Mouse (Mus musculus): Measurements from ENCODE around the gene Map3k11. TPM values are rescaled to one million over a fixed set of nuclear protein-coding genes. Genes with fewer than 3 reads are reported as not detected.
A peak's percentile ranks its signal among the peaks of the same experiment; 100 is the strongest.

Map3k11 gene
- polyA plus RNA-seq, 1 experiment: 72.2 TPM

DNA sequence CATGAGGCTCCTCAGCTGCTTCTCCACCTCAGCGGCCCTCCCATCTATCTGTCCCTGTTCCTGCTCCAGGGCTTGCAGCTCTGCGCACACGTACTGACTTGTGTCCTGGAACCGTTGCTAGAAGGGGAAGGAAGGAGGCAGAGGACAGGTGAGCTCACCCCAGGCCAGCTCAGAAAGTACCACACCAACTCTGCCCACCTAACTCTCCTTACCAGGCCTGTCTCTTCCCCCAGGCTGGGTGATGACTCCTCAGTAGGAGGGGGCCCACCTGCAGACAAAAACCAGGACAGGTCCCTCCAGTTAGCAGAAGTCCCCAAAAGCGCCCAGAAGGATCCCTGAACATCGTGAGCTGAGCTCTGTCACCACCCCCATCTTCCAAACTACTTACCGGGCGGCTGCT, 22.0 kb downstream of the Map3k11 start:
- H3K36me3 ChIP-seq (ENCODE audit: control insufficient read depth, insufficient read depth, low read length): no peaks in the 10 kb centered on the region
- peaks cover 3% of the 10 kb centered on the region; the same call in 1 of the 2 replicates for H3K4me1 ChIP-seq (ENCODE audit: control insufficient read depth, insufficient read depth, low read length)
- no peak for TF ChIP-seq POLR2A (IDR thresholded peaks at IDR 0.05; ENCODE audit: low read depth, low read length)
- no peak for TF ChIP-seq CTCF (conservative IDR thresholded peaks at IDR 0.05; ENCODE audit: insufficient read depth, insufficient read length, low read depth, low read length)

GRCm38 (mm10) chr19:5711218-5711617, 22.7 kb downstream of the Map3k11 start:
- Histone ChIP-seq H3K27ac (ENCODE audit: insufficient read depth, low read depth, low read length) (no peak overlapping the region), H3K4me1 (ENCODE audit: control insufficient read depth, insufficient read depth, low read length) (peaks cover 3% of the 10 kb centered on the region; the same call in 1 of the 2 replicates), H3K36me3 (ENCODE audit: control insufficient read depth, insufficient read depth, low read length) (no peaks in the 10 kb centered on the region), H3K27me3 (replicated peaks; ENCODE audit: control insufficient read depth, insufficient read depth, low read length) (no peaks in the 10 kb centered on the region), H3K4me3 (ENCODE audit: insufficient read depth, low read depth, low read length) (no peak overlapping the region)
- peak; percentile 87 for DNase-seq
- no peak for TF ChIP-seq POLR2A (IDR thresholded peaks at IDR 0.05; ENCODE audit: low read depth, low read length)
- peak; percentile 89 for TF ChIP-seq CTCF (conservative IDR thresholded peaks at IDR 0.05; ENCODE audit: insufficient read depth, insufficient read length, low read depth, low read length)
- WGBS: 24% methylated on average over 3 of the region's 3 CpGs

More for the DNA sequence above, 22.0 kb downstream of the Map3k11 start:
- no peaks in the 10 kb centered on the region for H3K27me3 ChIP-seq (replicated peaks; ENCODE audit: control insufficient read depth, insufficient read depth, low read length)
- WGBS: 91% methylated on average over 8 of the region's 8 CpGs
- no peak overlapping the region for H3K27ac ChIP-seq (ENCODE audit: insufficient read depth, low read depth, low read length)
- no peak for DNase-seq
- no peak overlapping the region for H3K4me3 ChIP-seq (ENCODE audit: insufficient read depth, low read depth, low read length)

DNA sequence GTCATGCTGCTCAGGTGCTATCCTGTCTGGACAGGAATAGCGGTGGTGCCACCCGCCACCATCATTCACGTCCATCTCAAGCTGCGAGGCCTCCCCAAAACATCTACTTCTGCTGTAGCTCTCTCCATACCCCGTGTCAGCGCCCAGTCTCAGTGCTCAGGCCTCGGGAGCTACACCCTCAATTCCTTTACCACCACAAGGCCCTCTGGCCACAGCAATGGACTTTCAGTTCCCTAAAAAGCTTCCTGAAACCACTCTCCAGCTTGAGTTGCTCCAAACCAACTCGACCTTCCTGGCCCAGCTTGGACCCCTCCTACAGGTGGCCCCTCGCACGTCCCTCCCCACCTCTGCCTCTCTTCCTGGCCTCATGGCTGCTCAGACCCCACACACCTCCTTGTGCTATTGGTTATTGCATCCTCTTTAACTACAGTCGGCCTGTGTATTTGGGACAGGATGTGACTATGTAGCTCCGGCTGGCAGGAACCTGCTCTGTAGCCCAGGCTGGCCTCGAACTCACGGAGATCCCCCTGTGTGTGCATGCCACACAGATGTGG, 23.4 kb downstream of the Map3k11 start:
- H3K27ac ChIP-seq (ENCODE audit: insufficient read depth, low read depth, low read length): no peak overlapping the region
- no peaks in the 10 kb centered on the region for H3K36me3 ChIP-seq (ENCODE audit: control insufficient read depth, insufficient read depth, low read length)
- no peak overlapping the region for H3K4me3 ChIP-seq (ENCODE audit: insufficient read depth, low read depth, low read length)
- WGBS: 87% methylated on average over 14 of the region's 14 CpGs
- DNase-seq: no peak
- TF ChIP-seq POLR2A (IDR thresholded peaks at IDR 0.05; ENCODE audit: low read depth, low read length): no peak
- no peak for TF ChIP-seq CTCF (conservative IDR thresholded peaks at IDR 0.05; ENCODE audit: insufficient read depth, insufficient read length, low read depth, low read length)
- H3K27me3 ChIP-seq (replicated peaks; ENCODE audit: control insufficient read depth, insufficient read depth, low read length): no peaks in the 10 kb centered on the region
- peaks cover 3% of the 10 kb centered on the region; the same call in 1 of the 2 replicates for H3K4me1 ChIP-seq (ENCODE audit: control insufficient read depth, insufficient read depth, low read length)

DNA sequence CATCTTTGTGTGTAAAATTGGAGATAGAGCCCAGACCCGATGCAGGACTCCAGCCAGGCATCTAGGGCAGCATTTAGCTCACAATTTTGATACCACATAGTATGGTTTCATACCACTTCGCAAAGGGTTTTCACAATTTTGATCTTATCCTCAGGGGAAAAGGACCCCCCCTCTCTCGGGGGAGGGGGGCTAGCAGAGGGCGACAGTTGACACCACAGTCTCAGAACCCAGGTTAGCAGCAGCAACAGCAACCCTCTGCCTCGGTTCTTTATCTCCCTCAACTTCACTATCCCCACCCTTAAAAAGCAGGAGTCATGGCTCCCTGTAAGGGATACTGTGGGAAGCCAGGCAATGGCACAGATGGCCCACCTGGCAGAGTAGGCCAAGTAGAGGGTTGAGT, 24.7 kb downstream of the Map3k11 start:
- H3K27ac ChIP-seq (ENCODE audit: insufficient read depth, low read depth, low read length): no peak overlapping the region
- H3K27me3 ChIP-seq (replicated peaks; ENCODE audit: control insufficient read depth, insufficient read depth, low read length): no peaks in the 10 kb centered on the region
- H3K4me3 ChIP-seq (ENCODE audit: insufficient read depth, low read depth, low read length): no peak overlapping the region
- no peak for TF ChIP-seq POLR2A (IDR thresholded peaks at IDR 0.05; ENCODE audit: low read depth, low read length)
- TF ChIP-seq CTCF (conservative IDR thresholded peaks at IDR 0.05; ENCODE audit: insufficient read depth, insufficient read length, low read depth, low read length): no peak
- no peak for DNase-seq
- H3K4me1 ChIP-seq (ENCODE audit: control insufficient read depth, insufficient read depth, low read length): peaks cover 3% of the 10 kb centered on the region; the same call in 1 of the 2 replicates
- WGBS: 63% methylated on average over 5 of the region's 5 CpGs
- H3K36me3 ChIP-seq (ENCODE audit: control insufficient read depth, insufficient read depth, low read length): no peaks in the 10 kb centered on the region

DNA sequence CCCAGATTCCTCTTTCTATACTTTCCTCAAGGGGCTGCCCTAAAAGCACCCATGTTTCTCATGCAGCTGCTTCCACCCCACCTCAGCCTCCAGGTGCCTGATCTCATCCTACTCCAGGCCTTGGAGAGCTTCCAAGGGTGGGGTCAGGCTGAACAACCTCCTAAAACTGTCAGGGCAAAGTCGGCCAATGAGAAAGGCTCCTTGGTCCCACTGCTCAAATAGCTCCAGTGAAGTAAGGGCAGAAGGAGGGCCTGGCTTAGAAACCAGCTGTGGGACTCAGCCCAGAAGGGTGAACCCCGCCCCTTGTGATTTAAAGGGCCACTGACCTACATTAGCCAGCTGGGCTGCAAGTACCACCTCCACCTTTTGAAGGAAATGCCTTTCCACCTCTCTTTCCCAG, 25.2 kb downstream of the Map3k11 start:
- peak; percentile 85 for DNase-seq
- 7% methylated on average over 2 of the region's 2 CpGs for WGBS
- Histone ChIP-seq H3K4me3 (ENCODE audit: insufficient read depth, low read depth, low read length) (no peak overlapping the region), H3K27ac (ENCODE audit: insufficient read depth, low read depth, low read length) (no peak overlapping the region), H3K27me3 (replicated peaks; ENCODE audit: control insufficient read depth, insufficient read depth, low read length) (no peaks in the 10 kb centered on the region), H3K36me3 (ENCODE audit: control insufficient read depth, insufficient read depth, low read length) (no peaks in the 10 kb centered on the region), H3K4me1 (ENCODE audit: control insufficient read depth, insufficient read depth, low read length) (peaks cover 3% of the 10 kb centered on the region; the same call in 1 of the 2 replicates)
- no peak for TF ChIP-seq CTCF (conservative IDR thresholded peaks at IDR 0.05; ENCODE audit: insufficient read depth, insufficient read length, low read depth, low read length)
- TF ChIP-seq POLR2A (IDR thresholded peaks at IDR 0.05; ENCODE audit: low read depth, low read length): no peak

- H3K27ac ChIP-seq (ENCODE audit: insufficient read depth, low read depth, low read length): no peak overlapping the region
- no peak for TF ChIP-seq POLR2A (IDR thresholded peaks at IDR 0.05; ENCODE audit: low read depth, low read length)
- TF ChIP-seq CTCF (conservative IDR thresholded peaks at IDR 0.05; ENCODE audit: insufficient read depth, insufficient read length, low read depth, low read length): peak; percentile 51; the same call in 1 of the 2 replicates
- no peak overlapping the region for H3K4me3 ChIP-seq (ENCODE audit: insufficient read depth, low read depth, low read length)
- H3K36me3 ChIP-seq (ENCODE audit: control insufficient read depth, insufficient read depth, low read length): no peaks in the 10 kb centered on the region
- 41% methylated on average over 43 of the region's 43 CpGs for WGBS
- no peaks in the 10 kb centered on the region for H3K27me3 ChIP-seq (replicated peaks; ENCODE audit: control insufficient read depth, insufficient read depth, low read length)
- DNase-seq: peak; percentile 54
- peaks cover 3% of the 10 kb centered on the region; the same call in 1 of the 2 replicates for H3K4me1 ChIP-seq (ENCODE audit: control insufficient read depth, insufficient read depth, low read length)
Observed at GRCm38 (mm10) chr19:5715793-5716688, 27.5 kb downstream of the Map3k11 start.

- no peaks in the 10 kb centered on the region for H3K27me3 ChIP-seq (replicated peaks; ENCODE audit: control insufficient read depth, insufficient read depth, low read length)
- 58% methylated on average over 10 of the region's 10 CpGs for WGBS
- no peaks in the 10 kb centered on the region for H3K36me3 ChIP-seq (ENCODE audit: control insufficient read depth, insufficient read depth, low read length)
- DNase-seq: peak; percentile 27
- H3K4me1 ChIP-seq (ENCODE audit: control insufficient read depth, insufficient read depth, low read length): peaks cover 3% of the 10 kb centered on the region; the same call in 1 of the 2 replicates
- no peak overlapping the region for H3K27ac ChIP-seq (ENCODE audit: insufficient read depth, low read depth, low read length)
- no peak overlapping the region for H3K4me3 ChIP-seq (ENCODE audit: insufficient read depth, low read depth, low read length)
- TF ChIP-seq POLR2A (IDR thresholded peaks at IDR 0.05; ENCODE audit: low read depth, low read length) (no peak), CTCF (conservative IDR thresholded peaks at IDR 0.05; ENCODE audit: insufficient read depth, insufficient read length, low read depth, low read length) (no peak)
Observed at GRCm38 (mm10) chr19:5716955-5717354, 28.4 kb downstream of the Map3k11 start.
